Mouse (Mus musculus) ES-E14 (cell line): ENCODE data around the gene Calr3. TPM values are rescaled to one million over a fixed set of nuclear protein-coding genes. Genes with fewer than 3 reads are reported as not detected.

ENCODE experiments used
- DNase-seq: peaks from one replicate; pipeline ENCODE4 v3.0.0-alpha.2; 2013; ENCODE audit warnings: low read depth, low spot score
- H3K27ac ChIP-seq: 2 replicates; pipeline ENCODE4 v1.5.1; 2012; ENCODE audit warnings: low read depth, mild to moderate bottlenecking, low read length, moderate library complexity, mixed read lengths; ENCODE audit not compliant: poor library complexity, insufficient read depth, severe bottlenecking
- H3K36me3 ChIP-seq: 2 replicates; pipeline ENCODE4 v1.6.1; 2012; ENCODE audit warnings: mild to moderate bottlenecking, low read length, moderate library complexity, mixed read lengths; ENCODE audit not compliant: control insufficient read depth, poor library complexity, insufficient read depth, severe bottlenecking
- H3K4me1 ChIP-seq, 2 experiments: fragments of 150-350 bp in 1 of 2; sonication (generic) in 1 of 2; 2 replicates each; pipeline ENCODE4 v1.6.1; 2012; ENCODE audit warnings: low read length in 2 of 2, mild to moderate bottlenecking in 1 of 2, mixed read lengths in 1 of 2; ENCODE audit not compliant: control insufficient read depth in 2 of 2, insufficient read depth in 2 of 2, poor library complexity in 1 of 2
- H3K4me3 ChIP-seq, 2 experiments: fragments of 150-350 bp in 1 of 2; sonication (generic) in 1 of 2; 2 replicates each; pipeline ENCODE4 v1.5.1; 2012; ENCODE audit warnings: low read length in 2 of 2, low read depth in 1 of 2, mild to moderate bottlenecking in 1 of 2, mixed read lengths in 1 of 2; ENCODE audit not compliant: insufficient read depth in 1 of 2, poor library complexity in 1 of 2, severe bottlenecking in 1 of 2
- H3K9ac ChIP-seq: 2 replicates; pipeline ENCODE4 v1.6.1; 2012; ENCODE audit warnings: low read depth, mild to moderate bottlenecking, low read length, mixed read lengths; ENCODE audit not compliant: poor library complexity, insufficient read depth, severe bottlenecking
- H3K9me3 ChIP-seq: fragments of 150-350 bp; sonication (generic); 2 replicates; pipeline ENCODE4 v1.6.1; 2012; ENCODE audit warnings: low read depth, mild to moderate bottlenecking, low read length; ENCODE audit not compliant: control insufficient read depth, insufficient read depth
- CHD2 ChIP-seq: IDR thresholded peaks from 2 replicates; pipeline ENCODE4 v1.6.1; 2014; ENCODE audit warnings: mild to moderate bottlenecking, low read depth, low read length, inconsistent platforms
- HCFC1 ChIP-seq: IDR thresholded peaks from 2 replicates; pipeline ENCODE4 v1.6.1; 2012; ENCODE audit warnings: low read length, inconsistent platforms, borderline replicate concordance; ENCODE audit not compliant: insufficient read depth
- MAFK ChIP-seq: IDR thresholded peaks from 2 replicates; pipeline ENCODE4 v1.6.1; 2014; ENCODE audit warnings: mild to moderate bottlenecking, low read depth, low read length, inconsistent platforms; ENCODE audit not compliant: insufficient read depth
- ZC3H11A ChIP-seq: IDR thresholded peaks from 2 replicates; pipeline ENCODE4 v1.6.1; 2012; ENCODE audit warnings: low read depth, mild to moderate bottlenecking, inconsistent platforms, low read length, borderline replicate concordance
- ZNF384 ChIP-seq: IDR thresholded peaks from 2 replicates; pipeline ENCODE4 v1.6.1; 2012; ENCODE audit warnings: low read depth, low read length, inconsistent platforms
- in situ Hi-C, 2 experiments: fragments of 600-800 bp; cut with MboI; formaldehyde crosslinking; loops; one replicate each; pipeline ENCODE4 v1.15.1; 2025; ENCODE audit warnings: low sequenced_read_pairs in 2 of 2, inconsistent platforms in 1 of 2; ENCODE audit not compliant: unreplicated experiment in 2 of 2
- total RNA-seq: library from RNA; depleted of rRNA; stranded (reverse); fragments of 300-350 nt; gene quantifications from 2 replicates; pipeline ENCODE4 v1.2.3, GENCODE M21; 2012; rRNA removed

Gene Calr3
- total RNA-seq, 1 experiment: 3.2 TPM

- TF ChIP-seq ZNF384 (no peak), MAFK (no peak), ZC3H11A (no peak), CHD2 (no peak), HCFC1 (no peak)
- in situ Hi-C loops: no loop called here
- H3K9ac ChIP-seq: no peak overlapping the region
- no peak overlapping the region for H3K27ac ChIP-seq
- H3K9me3 ChIP-seq: no peaks in the 10 kb centered on the region
- DNase-seq: no peak
- H3K36me3 ChIP-seq: peaks cover 46% of the 10 kb centered on the region
- peaks cover 0 to 3% of the 10 kb centered on the region in 2 experiments; a peak in 1 of 4 replicates for H3K4me1 ChIP-seq
- H3K4me3 ChIP-seq: no peak overlapping the region
These were observed 67.4 kb downstream of the Calr3 start for GRCm38 (mm10) chr8:72376309-72376708.

DNA sequence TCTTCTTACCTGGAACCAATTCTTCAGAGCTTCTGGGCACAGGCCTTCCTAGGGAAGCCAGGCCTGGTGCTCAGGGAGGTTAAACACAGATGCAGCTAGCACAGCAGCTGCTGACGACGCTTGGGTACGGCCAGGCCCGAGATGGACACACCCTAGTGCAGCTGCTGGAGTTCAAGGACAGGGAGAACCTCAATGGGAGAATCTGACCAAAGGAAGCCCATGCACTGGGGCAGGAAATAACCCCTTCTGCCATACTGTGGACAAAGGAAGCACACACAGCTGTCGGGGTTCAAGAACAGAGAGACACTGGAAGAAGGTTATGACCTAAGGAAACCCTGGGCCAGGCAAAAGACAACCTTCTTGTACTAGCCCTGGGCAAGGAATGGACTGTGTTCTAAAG, 68.5 kb downstream of the Calr3 start:
- Histone ChIP-seq H3K27ac (no peak overlapping the region), H3K4me1 (peaks cover 0 to 3% of the 10 kb centered on the region in 2 experiments; a peak in 1 of 4 replicates)
- in situ Hi-C loops: no loop called here

More for the DNA sequence above, 68.5 kb downstream of the Calr3 start:
- no peak for DNase-seq
- Histone ChIP-seq H3K9me3 (no peaks in the 10 kb centered on the region), H3K4me3 (no peak overlapping the region), H3K36me3 (peaks cover 41% of the 10 kb centered on the region), H3K9ac (no peak overlapping the region)
- TF ChIP-seq HCFC1: no peak
- TF ChIP-seq MAFK: no peak
- TF ChIP-seq ZNF384: no peak
- TF ChIP-seq ZC3H11A: no peak
- no peak for TF ChIP-seq CHD2

Other genes starting within 250 kb of the Calr3 start
- gene Cib3, start 231.0 kb downstream of the Calr3 start, total RNA-seq: 0.31 and 0.37 TPM in 2 replicates
- not detected in 2 replicates for gene Gm11034, start 230.2 kb downstream of the Calr3 start, total RNA-seq
- gene Fam32a, start 224.1 kb downstream of the Calr3 start, total RNA-seq: 28.2 and 41.6 TPM in 2 replicates
- gene Ap1m1, start 203.9 kb downstream of the Calr3 start, total RNA-seq: 15.9 and 21.2 TPM in 2 replicates
- gene Gm10282, start 138.6 kb downstream of the Calr3 start, total RNA-seq: 13.0 and 21.2 TPM in 2 replicates
- gene Klf2, start 124.8 kb downstream of the Calr3 start, total RNA-seq: 55.0 and 58.5 TPM in 2 replicates
- 39.5 and 41.7 TPM in 2 replicates for gene Eps15l1, start 22.4 kb downstream of the Calr3 start, total RNA-seq
- 8.1 and 9.0 TPM in 2 replicates for gene 1700030K09Rik, start within 50 bp of the Calr3 start, total RNA-seq
- gene Cherp, start 31.4 kb upstream of the Calr3 start, total RNA-seq: 55.1 and 60.5 TPM in 2 replicates
- gene Slc35e1, start 48.7 kb upstream of the Calr3 start, total RNA-seq: 91.1 and 97.0 TPM in 2 replicates
- gene Med26, start 104.4 kb upstream of the Calr3 start, total RNA-seq: 13.6 and 15.3 TPM in 2 replicates
- gene Smim7, start 127.2 kb upstream of the Calr3 start, total RNA-seq: 45.2 and 50.1 TPM in 2 replicates
- 13.2 and 16.4 TPM in 2 replicates for gene Tmem38a, start 128.2 kb upstream of the Calr3 start, total RNA-seq
- gene Nwd1, start 202.8 kb upstream of the Calr3 start, total RNA-seq: 0.26 and 0.76 TPM in 2 replicates